Mouse (Mus musculus): Measurements from ENCODE around the gene Iffo2. TPM values are rescaled to one million over a fixed set of nuclear protein-coding genes. Genes with fewer than 3 reads are reported as not detected.

Iffo2 gene
- polyA plus RNA-seq, 1 experiment from 2014 or later: 1.2 TPM

DNA sequence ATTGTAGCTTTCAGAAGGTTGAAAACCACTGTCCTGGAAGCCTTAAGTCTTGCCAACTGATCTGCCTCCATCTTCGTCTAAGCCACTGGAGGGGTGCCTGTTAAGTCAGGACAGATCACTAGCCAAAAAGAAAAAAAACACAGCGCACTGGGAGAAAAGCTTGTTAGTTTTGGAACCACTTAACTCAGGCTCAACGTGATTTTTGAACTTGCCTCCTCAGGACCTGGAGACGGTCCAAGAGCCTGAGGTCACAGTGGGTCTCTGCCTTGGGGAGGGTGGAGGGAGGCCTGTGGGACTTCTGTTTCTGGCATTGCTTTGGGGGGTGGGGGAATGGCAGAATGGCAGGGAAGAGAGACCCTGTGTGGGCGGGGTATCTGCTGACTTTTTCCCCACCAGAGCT is 100.8 kb downstream of the Iffo2 start:
- Histone ChIP-seq H3K9ac (replicated peaks) (no peak overlapping the region), H3K9me3 (ENCODE audit: low read length) (no peaks in the 10 kb centered on the region), H3K4me3 (ENCODE audit: low read depth, low read length) (no peak overlapping the region), H3K27me3 (ENCODE audit: insufficient read depth, low read length) (no peaks in the 10 kb centered on the region), H3K36me3 (replicated peaks; ENCODE audit: insufficient read depth, low read length) (0 out of 2 replicates have a peak, but pooled peaks cover 5% of the 10 kb centered on the region), H3K4me1 (ENCODE audit: insufficient read depth) (peaks cover 10% of the 10 kb centered on the region), H3K27ac (ENCODE audit: low read depth) (peak overlapping the region; percentile 18; the same call in 1 of the 2 replicates), H3K4me2 (ENCODE audit: low read depth, low read length) (no peak overlapping the region)
- TF ChIP-seq EP300 (IDR thresholded peaks at IDR 0.05; ENCODE audit: low read depth) (no peak), CTCF (IDR thresholded peaks at IDR 0.05; ENCODE audit: low read depth) (no peak)
- 56% methylated on average over 5 of the region's 5 CpGs for WGBS (ENCODE audit: insufficient replicate concordance)
- ATAC-seq (peak; percentile 5; the same call in 1 of the 2 replicates), DNase-seq (no peak)

- Histone ChIP-seq H3K27me3 (ENCODE audit: insufficient read depth, low read length) (no peaks in the 10 kb centered on the region), H3K9ac (replicated peaks) (no peak overlapping the region; the same call in 1 of the 2 replicates), H3K27ac (ENCODE audit: low read depth) (peak overlapping the region; percentile 18; the same call in 1 of the 2 replicates), H3K4me1 (ENCODE audit: insufficient read depth) (peaks cover 10% of the 10 kb centered on the region), H3K4me3 (ENCODE audit: low read depth, low read length) (no peak overlapping the region), H3K36me3 (replicated peaks; ENCODE audit: insufficient read depth, low read length) (peaks cover 6% of the 10 kb centered on the region; the same call in 1 of the 2 replicates), H3K4me2 (ENCODE audit: low read depth, low read length) (no peak overlapping the region), H3K9me3 (ENCODE audit: low read length) (no peaks in the 10 kb centered on the region)
- ATAC-seq: peak; percentile 15; the same call in 1 of the 2 replicates
- 72% methylated on average over 7 of the region's 7 CpGs for WGBS (ENCODE audit: insufficient replicate concordance)
- no peak for DNase-seq
- TF ChIP-seq CTCF (IDR thresholded peaks at IDR 0.05; ENCODE audit: low read depth) (no peak), EP300 (IDR thresholded peaks at IDR 0.05; ENCODE audit: low read depth) (no peak)
Observed at GRCm38 (mm10) chr4:139631569-139632253, 101.4 kb downstream of the Iffo2 start.

DNA sequence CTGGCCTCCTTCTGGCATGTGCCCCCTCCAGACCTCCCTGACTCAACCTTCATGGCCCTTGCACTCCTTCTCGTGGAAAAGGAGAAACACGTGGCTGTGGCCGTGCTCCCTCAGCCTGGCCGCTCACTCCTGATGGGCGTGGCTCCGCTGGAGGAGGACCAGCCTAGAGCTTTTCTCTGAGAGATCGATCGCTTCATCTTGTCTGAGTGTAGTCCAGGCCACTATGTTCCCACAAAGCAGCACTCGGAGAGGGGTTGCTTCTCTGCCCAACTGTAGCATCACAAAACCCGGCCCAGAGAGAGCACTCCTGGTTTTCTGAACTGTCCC is 101.9 kb downstream of the Iffo2 start:
- H3K27ac ChIP-seq (ENCODE audit: low read depth): no peak overlapping the region
- 57% methylated on average over 10 of the region's 10 CpGs for WGBS (ENCODE audit: insufficient replicate concordance)
- H3K9ac ChIP-seq (replicated peaks): no peak overlapping the region

GRCm38 (mm10) chr4:139636373-139636772 is 106.0 kb downstream of the Iffo2 start:
- Histone ChIP-seq H3K9ac (replicated peaks) (no peak overlapping the region), H3K27me3 (ENCODE audit: insufficient read depth, low read length) (no peaks in the 10 kb centered on the region), H3K4me3 (ENCODE audit: low read depth, low read length) (no peak overlapping the region), H3K9me3 (ENCODE audit: low read length) (no peaks in the 10 kb centered on the region), H3K4me1 (ENCODE audit: insufficient read depth) (peaks cover 12% of the 10 kb centered on the region), H3K4me2 (ENCODE audit: low read depth, low read length) (no peak overlapping the region), H3K27ac (ENCODE audit: low read depth) (no peak overlapping the region), H3K36me3 (replicated peaks; ENCODE audit: insufficient read depth, low read length) (peaks cover 14% of the 10 kb centered on the region)
- DNase-seq (peak; percentile 81), ATAC-seq (no peak)
- no peak for TF ChIP-seq EP300 (IDR thresholded peaks at IDR 0.05; ENCODE audit: low read depth)
- TF ChIP-seq CTCF (IDR thresholded peaks at IDR 0.05; ENCODE audit: low read depth): peak; percentile 97
- WGBS (ENCODE audit: insufficient replicate concordance): 35% methylated on average over 7 of the region's 7 CpGs

More for the DNA sequence above, 101.9 kb downstream of the Iffo2 start:
- no peak overlapping the region for H3K4me3 ChIP-seq (ENCODE audit: low read depth, low read length)
- ATAC-seq: no peak
- H3K27me3 ChIP-seq (ENCODE audit: insufficient read depth, low read length): no peaks in the 10 kb centered on the region
- peaks cover 10% of the 10 kb centered on the region; the same call in 1 of the 2 replicates for H3K36me3 ChIP-seq (replicated peaks; ENCODE audit: insufficient read depth, low read length)
- peaks cover 10% of the 10 kb centered on the region for H3K4me1 ChIP-seq (ENCODE audit: insufficient read depth)
- H3K9me3 ChIP-seq (ENCODE audit: low read length): no peaks in the 10 kb centered on the region
- no peak overlapping the region for H3K4me2 ChIP-seq (ENCODE audit: low read depth, low read length)
- TF ChIP-seq EP300 (IDR thresholded peaks at IDR 0.05; ENCODE audit: low read depth): no peak
- TF ChIP-seq CTCF (IDR thresholded peaks at IDR 0.05; ENCODE audit: low read depth): no peak
- DNase-seq: no peak

- WGBS (ENCODE audit: insufficient replicate concordance): 85% methylated on average over 9 of the region's 9 CpGs
- no peak overlapping the region for H3K4me3 ChIP-seq (ENCODE audit: low read depth, low read length)
Observed at GRCm38 (mm10) chr4:139637847-139638246, 107.5 kb downstream of the Iffo2 start.

DNA sequence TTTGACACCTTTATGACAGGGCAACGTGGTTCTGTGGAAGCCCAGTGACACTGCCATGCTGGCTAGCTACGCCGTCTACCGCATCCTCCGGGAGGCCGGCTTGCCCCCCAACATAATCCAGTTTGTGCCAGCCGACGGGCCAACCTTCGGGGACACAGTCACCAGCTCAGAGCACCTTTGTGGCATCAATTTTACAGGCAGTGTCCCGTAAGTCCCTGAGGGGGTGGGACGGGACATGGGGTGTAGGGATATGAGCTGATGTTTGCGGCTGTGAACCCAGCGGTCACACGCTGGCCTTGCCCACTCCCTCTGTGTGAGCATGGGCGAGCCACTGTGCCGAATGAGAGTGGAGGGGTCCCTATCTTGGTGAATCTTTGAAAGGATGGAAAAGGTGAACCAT is 108.0 kb downstream of the Iffo2 start:
- Histone ChIP-seq H3K36me3 (replicated peaks; ENCODE audit: insufficient read depth, low read length) (peaks cover 21% of the 10 kb centered on the region), H3K9me3 (ENCODE audit: low read length) (no peaks in the 10 kb centered on the region), H3K4me2 (ENCODE audit: low read depth, low read length) (no peak overlapping the region), H3K27me3 (ENCODE audit: insufficient read depth, low read length) (no peaks in the 10 kb centered on the region), H3K4me1 (ENCODE audit: insufficient read depth) (peaks cover 9% of the 10 kb centered on the region; the same call in 1 of the 2 replicates), H3K4me3 (ENCODE audit: low read depth, low read length) (no peak overlapping the region), H3K9ac (replicated peaks) (no peak overlapping the region), H3K27ac (ENCODE audit: low read depth) (no peak overlapping the region)
- DNase-seq (no peak), ATAC-seq (no peak)
- 88% methylated on average over 16 of the region's 16 CpGs for WGBS (ENCODE audit: insufficient replicate concordance)
- TF ChIP-seq CTCF (IDR thresholded peaks at IDR 0.05; ENCODE audit: low read depth): no peak
- no peak for TF ChIP-seq EP300 (IDR thresholded peaks at IDR 0.05; ENCODE audit: low read depth)

More at GRCm38 (mm10) chr4:139637847-139638246, 107.5 kb downstream of the Iffo2 start:
- Histone ChIP-seq H3K9me3 (ENCODE audit: low read length) (no peaks in the 10 kb centered on the region), H3K36me3 (replicated peaks; ENCODE audit: insufficient read depth, low read length) (peaks cover 19% of the 10 kb centered on the region), H3K4me2 (ENCODE audit: low read depth, low read length) (no peak overlapping the region), H3K27me3 (ENCODE audit: insufficient read depth, low read length) (no peaks in the 10 kb centered on the region), H3K9ac (replicated peaks) (no peak overlapping the region), H3K27ac (ENCODE audit: low read depth) (no peak overlapping the region), H3K4me1 (ENCODE audit: insufficient read depth) (peaks cover 9% of the 10 kb centered on the region; the same call in 1 of the 2 replicates)
- TF ChIP-seq CTCF (IDR thresholded peaks at IDR 0.05; ENCODE audit: low read depth) (no peak), EP300 (IDR thresholded peaks at IDR 0.05; ENCODE audit: low read depth) (no peak)
- ATAC-seq (no peak), DNase-seq (no peak)
